Mouse (Mus musculus) CD4-positive helper T cell, adult 2 months (primary cell): Measurements from ENCODE around the gene Ms4a1.
"Not testable (repeated sequence)": the region's sequence is repeated elsewhere in the genome, so short reads cannot be mapped to it uniquely, and the experiment has no call there.

Experiments
- DNase-seq: peaks from one replicate; pipeline ENCODE4 v3.0.0-alpha.2; 2012; ENCODE audit warnings: low read depth, missing footprints, low spot score

Ms4a1 gene

DNA sequence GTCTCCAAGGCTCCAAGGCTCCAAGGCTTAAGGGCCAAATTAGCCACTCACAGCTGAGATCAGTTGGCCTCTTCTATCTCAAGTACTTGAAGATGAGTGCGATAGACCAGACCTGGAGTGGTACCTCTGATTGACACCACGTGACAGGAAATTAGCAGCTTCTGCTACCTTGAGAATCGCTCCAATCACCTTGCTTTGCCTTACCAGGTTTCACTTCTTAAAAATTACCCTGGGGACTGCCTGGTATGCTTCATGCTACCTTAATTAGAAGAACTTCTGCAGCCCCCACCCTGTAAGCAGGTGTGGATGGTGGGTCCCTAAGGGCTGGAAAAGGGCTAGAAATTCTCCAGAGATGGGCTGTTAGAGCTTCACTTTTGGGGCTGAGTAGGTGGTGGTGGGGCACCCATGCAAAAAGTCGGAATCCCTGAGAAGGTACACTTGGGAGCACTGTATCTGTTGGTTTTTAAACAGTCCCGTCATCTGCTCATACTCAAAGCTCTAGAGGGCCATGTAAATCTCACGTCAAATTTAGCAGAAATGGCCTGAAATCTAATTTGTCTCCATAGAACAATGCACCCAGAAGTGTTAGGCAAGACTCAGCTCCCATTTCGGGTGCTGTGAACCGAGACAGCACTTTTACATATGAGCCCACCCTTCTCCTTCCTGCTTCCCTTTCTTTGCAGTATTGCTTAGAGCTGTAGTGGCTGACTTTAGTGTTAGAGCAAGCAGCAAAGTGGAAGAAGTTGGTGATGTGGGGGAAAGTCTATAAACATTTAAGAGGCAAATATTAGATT lies at the start of gene Ms4a1:
Ms4a1 (minus strand) TSS at position 190 of the 794 bp plus-strand sequence.
- DNase-seq, result no peak

DNA sequence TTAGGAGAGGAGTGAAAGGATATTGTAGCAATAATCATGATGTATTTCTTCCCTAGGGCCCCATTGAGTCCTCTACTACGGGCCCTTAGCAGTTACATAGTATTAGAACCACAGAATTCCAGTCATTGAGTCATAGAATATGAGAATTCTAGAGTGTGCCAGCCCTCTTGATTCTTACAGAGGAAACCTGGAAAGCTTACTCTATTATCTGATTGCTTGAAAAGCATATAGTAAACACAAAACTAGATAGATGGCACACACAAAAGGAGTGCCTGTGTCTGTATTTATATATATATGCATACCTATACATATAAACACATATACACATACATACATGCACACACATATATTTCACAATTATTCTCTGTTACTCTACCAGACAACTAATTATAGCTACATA lies 48.3 kb upstream of the Ms4a1 start, which contains the start of gene Ms4a14:
Ms4a14 (minus strand) TSS at position 101 of the 400 bp plus-strand sequence.
- DNase-seq, result no peak

DNA sequence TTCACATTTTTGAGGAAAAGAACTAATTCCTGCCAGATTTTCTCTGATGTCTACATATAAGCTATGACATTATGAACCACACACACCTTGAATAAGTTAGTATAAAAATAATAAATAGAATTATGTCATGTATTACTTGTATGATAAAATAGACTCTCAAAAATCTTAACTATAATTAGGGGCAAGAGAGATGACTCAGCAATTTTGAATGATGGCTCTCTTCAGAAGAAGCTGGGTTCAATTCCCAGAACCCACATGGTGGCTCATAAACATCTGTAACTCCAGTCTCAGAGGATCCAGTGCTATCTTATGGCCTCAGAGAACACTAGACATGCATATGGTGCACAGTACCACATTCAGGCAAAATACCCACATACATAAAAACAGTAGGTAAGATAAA lies 42.8 kb upstream of the Ms4a1 start:
- no peak for DNase-seq

DNA sequence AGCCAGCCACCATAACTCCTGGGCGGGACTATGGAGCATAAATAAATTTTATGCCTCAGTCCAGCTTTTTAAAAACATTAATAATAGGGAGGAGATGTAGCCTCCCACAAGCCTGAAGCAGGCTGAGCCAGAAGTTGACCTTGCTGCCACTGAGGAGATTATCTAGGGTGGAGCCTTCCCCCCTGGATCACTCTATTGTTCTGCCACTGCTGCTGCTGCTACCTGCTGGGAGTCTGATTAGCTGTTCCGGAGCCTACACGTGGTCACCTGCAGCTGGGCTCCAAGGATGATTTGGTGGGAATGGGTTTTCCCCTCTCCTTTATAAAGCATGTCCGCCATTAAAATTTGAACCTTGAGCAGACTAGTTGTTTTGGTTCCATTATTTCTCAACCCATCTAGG lies 33.5 kb upstream of the Ms4a1 start:
- DNase-seq, result not testable (repeated sequence)

DNA sequence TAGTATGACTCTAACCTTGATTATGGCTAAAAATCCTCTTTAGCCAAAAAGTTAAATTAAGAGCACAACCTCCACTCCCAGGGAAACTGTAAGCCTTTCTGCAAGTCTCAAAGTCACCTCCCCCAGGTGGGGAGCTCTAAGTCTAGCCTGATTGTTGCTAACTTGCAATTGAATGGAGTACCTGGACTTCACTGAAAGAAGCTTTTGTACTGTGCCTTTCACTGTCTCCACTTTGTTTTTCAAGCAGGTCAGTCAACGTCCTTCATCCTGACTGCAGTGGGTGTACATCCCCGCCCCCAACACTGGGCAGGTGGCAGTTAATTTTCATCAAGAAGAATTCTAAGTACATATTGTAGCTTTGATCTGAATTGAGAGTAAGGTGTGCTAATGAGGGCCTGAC lies 32.9 kb upstream of the Ms4a1 start:
- no peak for DNase-seq

DNA sequence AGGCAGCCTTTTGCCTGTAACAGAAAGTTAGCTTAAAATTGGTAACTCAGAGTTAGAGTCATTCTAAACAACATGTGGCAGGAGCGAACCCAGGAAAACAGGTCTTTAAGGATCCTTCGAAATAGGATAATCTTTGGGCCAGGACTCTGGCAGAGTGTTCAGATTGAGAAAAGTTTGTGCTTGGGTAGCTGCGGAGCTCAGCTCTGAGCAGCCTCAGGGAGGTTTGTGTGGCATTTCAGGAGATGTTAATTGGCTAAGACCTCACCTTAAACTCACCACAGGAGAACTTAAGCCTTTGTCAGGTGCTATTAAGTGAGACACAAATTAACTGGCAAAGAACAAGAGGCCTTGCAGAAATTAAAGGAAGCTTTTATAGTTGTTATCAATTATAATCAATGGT lies 27.6 kb upstream of the Ms4a1 start:
- DNase-seq, result not testable (repeated sequence)

DNA sequence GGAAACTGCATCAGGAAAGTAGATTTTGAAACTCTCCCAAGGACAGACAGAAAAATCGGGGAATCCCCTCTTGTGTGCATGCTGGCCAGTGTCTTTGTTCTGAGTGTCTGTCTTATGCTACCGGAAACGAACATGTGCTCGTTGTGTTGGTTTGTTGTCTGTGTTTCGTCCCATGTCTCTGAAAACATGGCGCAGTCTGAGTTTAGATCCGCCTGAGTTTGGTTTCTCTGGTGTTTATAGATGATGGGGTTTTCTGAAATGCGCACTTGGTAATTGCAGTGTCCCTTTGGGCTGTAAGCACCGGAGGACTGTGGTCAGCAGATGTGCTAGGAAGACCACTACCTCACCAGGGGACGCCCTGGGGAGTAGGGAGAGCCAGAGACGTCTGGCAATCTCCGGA lies 26.9 kb upstream of the Ms4a1 start:
- peak; percentile 50 for DNase-seq

DNA sequence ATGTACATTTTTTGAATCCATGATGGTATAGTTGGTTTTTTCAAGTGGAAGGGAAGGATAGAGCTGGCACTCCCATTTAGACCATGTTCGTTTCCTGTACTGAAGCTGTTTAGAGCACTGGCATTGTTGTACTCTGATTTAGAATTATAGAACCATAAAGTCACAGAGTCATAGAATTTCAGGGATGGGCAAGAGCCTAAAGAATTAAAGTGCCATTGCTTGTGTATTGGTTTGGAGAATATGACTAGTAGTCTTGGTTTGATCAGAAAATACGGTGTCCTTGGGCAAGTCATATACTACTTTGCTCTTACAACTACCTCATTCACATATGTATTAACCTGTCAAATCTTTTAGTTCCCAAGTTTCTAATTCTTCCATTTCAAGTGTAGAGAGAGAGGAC lies 17.7 kb upstream of the Ms4a1 start, which contains the start of gene Ms4a5:
Ms4a5 (minus strand) TSS at position 101 of the 400 bp plus-strand sequence.
- DNase-seq, result no peak

DNA sequence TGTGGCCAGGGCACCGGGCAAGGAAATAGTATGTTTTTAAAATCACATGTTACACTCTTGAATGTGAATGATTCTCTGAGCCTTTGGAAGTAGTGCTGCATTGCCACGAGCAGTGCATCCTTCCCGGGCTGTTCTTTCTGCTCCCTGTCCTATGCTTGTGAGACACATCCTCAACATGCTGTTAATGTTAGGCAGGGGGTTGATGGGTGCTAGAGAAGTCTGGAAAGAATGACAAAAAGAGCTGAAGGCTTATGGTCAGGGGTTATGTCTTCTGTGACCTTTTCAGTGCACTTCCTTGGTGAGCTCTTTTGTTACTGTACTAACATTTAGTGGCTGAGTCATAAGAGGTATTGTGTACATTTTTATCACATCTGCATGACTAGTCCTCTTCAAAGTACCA lies 14.2 kb upstream of the Ms4a1 start:
- DNase-seq, result no peak

DNA sequence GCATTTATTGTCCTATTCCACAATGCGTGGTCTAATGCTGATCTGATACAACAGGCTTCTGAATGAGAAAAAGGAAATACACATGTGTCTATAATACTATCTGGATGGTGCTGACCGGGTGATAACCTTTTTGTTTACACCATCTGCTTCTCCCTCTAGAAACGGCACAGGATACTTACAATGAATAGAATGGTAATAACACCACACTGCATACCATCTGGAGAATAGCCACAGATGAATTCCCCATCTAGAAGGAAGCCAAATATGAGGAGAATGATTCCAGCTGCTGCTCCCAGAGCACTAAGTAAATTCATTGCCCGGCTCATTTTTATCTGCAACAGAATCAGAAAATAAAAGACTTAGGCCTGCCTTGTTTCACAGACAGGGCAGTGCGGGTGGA lies 10.4 kb upstream of the Ms4a1 start:
- no peak for DNase-seq

DNA sequence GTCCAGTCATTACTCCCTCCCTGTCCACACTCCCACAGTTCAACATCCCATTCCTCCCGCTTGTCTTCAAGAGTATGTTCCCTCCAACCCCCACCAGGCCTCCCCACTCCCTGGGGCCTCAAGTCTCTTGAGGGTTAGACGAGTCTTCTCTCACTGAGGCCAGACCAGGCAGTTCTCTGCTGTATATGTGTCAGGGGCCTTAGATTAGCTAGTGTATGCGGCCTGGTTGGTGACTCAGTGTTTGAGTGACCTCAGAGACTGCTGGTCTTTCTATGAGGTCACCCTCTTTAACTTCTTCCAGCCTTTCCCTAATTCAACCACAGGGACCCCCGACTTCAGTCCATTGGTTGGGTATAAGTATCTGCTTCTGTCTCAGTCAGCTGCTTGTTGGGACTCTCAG lies 915 bp upstream of the Ms4a1 start:
- no peak for DNase-seq

DNA sequence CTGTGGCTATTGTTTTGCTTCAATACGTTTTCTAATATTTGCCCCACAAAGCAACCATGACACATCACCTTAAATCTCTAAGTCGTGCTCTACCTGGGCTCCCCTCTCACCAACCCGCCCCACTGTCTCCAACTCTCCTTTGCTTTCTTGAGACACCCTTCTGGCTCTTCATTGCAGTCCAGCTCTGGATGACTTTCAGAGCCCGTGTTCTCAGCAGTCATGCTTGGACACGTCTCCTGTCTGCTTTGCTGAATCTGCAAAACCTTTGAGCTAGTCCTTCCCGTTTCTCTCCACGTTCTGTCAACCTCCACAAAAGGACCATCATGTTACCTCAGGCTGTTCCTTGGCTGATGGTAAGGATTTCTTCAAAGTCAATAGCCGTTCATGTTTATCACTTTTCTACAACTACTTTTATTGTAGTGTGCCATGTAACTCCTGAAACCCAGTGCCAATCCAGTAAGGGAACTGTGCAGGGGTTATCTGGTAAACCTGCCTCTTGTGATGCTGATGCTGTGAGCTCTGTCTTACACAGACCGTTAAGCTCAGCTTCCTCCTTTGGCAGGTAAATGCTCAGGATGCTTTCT lies 1.3 kb downstream of the Ms4a1 start:
- no peak for DNase-seq

DNA sequence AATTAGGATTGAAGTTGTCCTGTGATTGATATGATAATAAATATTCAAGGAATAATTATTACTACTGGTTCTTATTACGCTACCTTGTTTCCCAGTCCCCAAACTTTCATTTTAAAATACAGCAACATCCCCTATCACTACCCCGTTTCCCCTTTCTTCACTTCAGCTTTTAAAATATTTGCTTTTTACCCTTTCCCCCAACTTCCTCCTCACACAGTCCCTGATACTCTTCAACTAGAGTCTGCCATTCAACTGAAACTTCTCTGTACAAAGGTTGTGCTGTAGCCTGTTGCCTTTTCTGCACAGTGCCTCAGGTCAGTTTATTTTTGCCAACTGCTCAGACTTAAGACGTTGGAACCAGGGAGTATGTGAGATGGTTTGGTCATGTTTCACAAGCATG lies 2.5 kb downstream of the Ms4a1 start:
- DNase-seq, result no peak

DNA sequence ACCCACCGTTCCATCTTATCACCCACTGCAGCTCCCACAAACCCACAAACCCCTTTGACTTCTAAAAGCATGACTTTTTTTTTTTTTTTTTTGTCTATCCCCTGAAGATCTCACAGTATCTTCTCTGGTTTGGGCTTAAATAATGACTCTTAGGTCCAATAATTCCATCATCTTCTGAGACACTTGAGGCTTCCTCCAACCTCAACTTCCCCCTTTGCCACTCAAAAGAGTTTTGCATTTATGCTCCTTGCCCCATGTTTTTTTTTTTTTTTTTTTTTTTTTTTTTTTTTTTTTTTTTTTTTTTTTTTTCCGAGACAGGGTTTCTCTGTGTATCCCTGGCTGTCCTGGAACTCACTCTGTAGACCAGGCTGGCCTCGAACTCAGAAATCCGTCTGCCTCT lies 3.1 kb downstream of the Ms4a1 start:
- DNase-seq, result not testable (repeated sequence)

DNA sequence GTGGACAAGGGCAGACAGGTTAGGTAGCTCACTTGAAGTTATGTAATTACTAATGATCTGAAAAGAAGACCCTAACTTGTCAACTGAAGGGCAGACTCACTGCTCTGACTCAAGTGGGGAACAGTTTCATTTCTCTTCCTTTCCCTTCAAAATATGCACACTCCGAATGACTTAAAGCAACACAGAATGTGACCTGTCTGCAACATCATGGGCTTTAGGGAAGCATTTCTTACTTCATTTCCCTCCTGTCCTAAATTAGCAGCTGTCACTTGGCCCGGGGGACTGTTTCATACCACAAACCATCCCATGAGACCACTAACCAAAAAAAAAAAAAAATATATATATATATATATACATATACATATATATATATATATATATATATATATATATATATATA lies 4.5 kb downstream of the Ms4a1 start:
- no peak for DNase-seq

DNA sequence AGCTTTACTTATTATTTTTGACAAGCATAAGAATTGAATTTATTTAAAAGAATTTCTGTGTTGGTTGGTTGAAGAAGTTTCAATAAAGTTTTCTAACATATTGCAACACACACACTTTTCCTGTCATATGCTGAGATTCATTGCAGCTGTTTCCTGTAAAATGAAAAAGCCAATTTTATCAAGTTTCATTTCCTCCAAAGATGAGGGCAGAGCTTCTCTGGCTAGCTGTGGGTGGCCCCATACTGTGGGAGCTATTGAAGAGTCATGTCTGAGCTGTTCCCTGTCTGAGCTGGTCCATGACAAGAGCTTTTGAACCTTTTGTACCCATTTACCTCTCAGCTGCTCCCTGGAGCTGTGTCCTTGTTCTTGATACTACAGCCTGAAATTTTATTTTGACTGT lies 21.8 kb downstream of the Ms4a1 start:
- no peak for DNase-seq

DNA sequence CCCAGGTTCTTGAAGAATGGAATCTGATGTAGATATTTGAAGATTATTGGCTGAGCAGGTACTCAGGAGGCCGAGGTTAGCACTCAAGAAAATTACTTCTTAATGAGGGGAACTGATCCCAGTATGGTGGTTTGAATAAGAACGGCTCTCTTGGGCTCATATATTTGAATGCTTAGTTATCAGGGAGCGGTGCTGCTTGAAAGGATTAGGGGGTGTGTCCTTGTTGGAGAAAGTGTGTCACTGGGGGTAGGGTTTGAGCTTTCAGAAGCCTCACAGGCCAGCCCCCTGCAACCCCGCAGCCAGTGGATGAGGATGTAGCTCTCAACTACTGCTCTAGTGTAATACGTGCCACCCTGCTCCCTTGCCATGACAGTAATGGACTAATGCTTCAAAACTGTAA lies 23.5 kb downstream of the Ms4a1 start:
- DNase-seq, result no peak

DNA sequence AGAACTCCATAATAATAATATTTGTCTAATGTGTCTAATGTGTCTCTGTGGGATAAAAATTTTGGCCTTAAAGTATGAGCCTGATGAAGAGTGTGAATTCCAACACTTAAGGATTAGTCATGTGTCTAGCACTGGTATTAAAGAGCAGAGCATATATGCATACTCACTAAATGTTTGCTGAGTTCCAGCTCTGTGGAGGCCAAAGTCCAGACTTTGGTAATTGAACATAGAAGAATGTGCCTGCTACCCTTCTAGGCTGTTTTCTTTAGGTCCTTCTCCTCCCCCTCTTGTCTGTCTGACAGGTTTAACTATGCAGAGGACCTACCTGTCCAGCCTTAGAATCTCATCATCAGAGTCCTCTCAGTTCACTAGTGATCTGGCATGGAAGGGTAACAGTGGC lies 30.2 kb downstream of the Ms4a1 start:
- DNase-seq, result no peak

DNA sequence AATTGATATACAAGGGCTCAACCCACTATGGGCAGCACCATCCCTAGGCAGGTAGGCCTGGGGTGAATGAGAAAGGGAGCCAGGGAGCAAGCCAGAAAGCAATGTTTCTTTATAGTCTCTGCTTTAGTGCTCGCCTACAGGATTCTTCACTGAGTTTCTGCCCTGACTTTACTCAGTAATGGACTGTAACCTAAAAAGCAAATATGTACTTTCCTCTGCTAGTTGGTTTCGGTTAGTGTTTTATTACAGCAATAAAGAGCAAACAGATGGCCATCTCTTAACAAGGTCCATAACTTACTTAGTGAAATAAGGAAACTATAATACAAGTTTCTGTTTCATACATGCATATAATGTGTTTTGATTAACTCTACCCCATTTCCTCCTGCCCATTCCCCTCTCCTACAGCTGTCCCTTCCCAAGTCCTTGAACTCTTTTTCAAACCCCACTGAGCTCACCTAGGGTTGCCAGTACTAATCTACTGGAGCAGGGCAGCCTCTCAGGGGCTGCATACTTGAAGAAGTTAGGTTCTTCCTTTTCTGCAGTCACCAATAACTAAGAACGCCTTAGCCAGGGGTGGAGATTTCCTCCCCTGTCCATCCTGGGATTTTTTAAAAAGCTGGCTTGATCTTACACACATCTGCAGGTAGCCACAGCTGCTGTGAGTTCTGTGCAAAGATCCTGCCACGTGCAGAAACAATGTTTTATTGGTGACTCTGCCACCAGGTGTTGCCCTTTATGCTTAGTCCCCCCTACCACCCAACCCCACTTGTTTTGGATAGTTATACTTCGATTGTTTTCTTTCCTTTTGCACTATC lies 30.9 kb downstream of the Ms4a1 start:
- no peak for DNase-seq

DNA sequence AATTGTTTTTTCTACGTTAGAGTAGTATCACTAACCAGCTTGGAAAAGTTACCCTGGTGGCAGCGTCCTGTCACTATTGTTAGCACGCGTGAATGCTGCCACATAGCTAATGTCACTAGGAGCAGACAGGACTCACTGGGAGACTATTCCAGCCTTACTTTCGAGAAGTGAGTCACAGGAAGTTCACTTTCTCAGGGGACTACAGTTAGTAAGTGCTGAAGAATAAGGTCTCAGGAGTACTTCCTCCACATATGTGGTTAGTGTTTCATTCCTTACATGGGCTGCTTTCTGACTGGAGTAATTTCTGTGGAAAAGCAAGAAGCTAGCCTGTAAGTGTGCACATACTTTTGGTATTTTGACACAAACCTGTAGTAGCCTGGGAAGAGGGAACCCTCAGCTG lies 31.8 kb downstream of the Ms4a1 start:
- no peak for DNase-seq

DNA sequence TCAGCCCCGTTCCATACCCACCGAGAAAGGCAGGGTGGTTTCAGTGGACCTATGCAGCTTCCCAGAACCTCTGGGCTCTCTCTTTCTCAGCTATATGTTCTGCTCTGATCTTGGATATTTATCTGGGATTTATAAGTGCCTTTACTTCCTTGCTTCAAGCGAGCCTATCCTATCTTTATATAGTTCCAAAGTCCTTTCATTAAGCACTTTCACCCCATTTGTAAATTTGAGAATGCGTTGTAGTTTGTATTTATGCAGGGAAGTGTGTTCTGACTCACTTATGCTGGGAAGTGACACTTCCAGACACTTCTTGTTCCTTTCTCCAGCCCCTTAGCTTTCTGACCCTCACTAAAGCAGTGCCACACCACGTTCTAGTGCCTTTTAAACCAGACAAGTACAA lies 33.7 kb downstream of the Ms4a1 start, which contains the start of gene Ms4a12:
Ms4a12 (minus strand) TSS at position 101 of the 400 bp plus-strand sequence.
- no peak for DNase-seq
